Mouse (Mus musculus) CH12.LX (cell line): ENCODE measurements around the gene Arhgef6.

Experiments
- CHD2 ChIP-seq: IDR thresholded peaks from 2 replicates; pipeline ENCODE4 v1.6.1; 2011; ENCODE audit warnings: low read length, improper control_type of control experiment
- KAT2A ChIP-seq: IDR thresholded peaks from 2 replicates; pipeline ENCODE4 v1.6.1; 2012; ENCODE audit warnings: low read length, improper control_type of control experiment, inconsistent platforms; ENCODE audit not compliant: insufficient replicate concordance
- MYC ChIP-seq: IDR thresholded peaks from 2 replicates; pipeline ENCODE4 v1.6.1; 2011; ENCODE audit warnings: low read depth, mild to moderate bottlenecking, improper control_type of control experiment, low read length
- POLR2A ChIP-seq: IDR thresholded peaks from 2 replicates; pipeline ENCODE4 v1.6.1; 2011; ENCODE audit warnings: low read depth, mild to moderate bottlenecking, improper control_type of control experiment, low read length
- ZC3H11A ChIP-seq: IDR thresholded peaks from 2 replicates; pipeline ENCODE4 v1.6.1; 2012; ENCODE audit warnings: low read depth, mild to moderate bottlenecking, inconsistent platforms, low read length, improper control_type of control experiment

- TF ChIP-seq POLR2A, result no peak
- TF ChIP-seq KAT2A, result no peak
- no peak for TF ChIP-seq CHD2
- TF ChIP-seq MYC, result no peak
- TF ChIP-seq ZC3H11A, result no peak
Measured at GRCm38 (mm10) chrX:57216271-57216670, 122.3 kb downstream of the Arhgef6 start.
